Mouse (Mus musculus) liver, postnatal 0 days (tissue): Measurements from ENCODE around the gene Prkag2.

Source experiments
- CTCF ChIP-seq: sonication (generic); IDR thresholded peaks from 2 replicates; pipeline ENCODE4 v1.5.1; 2016; ENCODE audit warnings: antibody characterized with exemption, low read depth
- EP300 ChIP-seq: IDR thresholded peaks from 2 replicates; pipeline ENCODE4 v1.6.1; 2016; ENCODE audit warnings: antibody characterized with exemption, low read depth, mild to moderate bottlenecking

GRCm38 (mm10) chr5:24876653-24877052 is 223.8 kb downstream of the Prkag2 start:
- TF ChIP-seq CTCF: no peak
- TF ChIP-seq EP300: no peak
